Mouse (Mus musculus): ENCODE results near the gene Klf9. TPM values are rescaled to one million over a fixed set of nuclear protein-coding genes. Genes with fewer than 3 reads are reported as not detected.
A peak's percentile ranks its signal among the peaks of the same experiment; 100 is the strongest.

Gene Klf9
- total and polyA plus RNA-seq, 2 experiments from 2014 or later, result 10.5 to 19.1 TPM

DNA sequence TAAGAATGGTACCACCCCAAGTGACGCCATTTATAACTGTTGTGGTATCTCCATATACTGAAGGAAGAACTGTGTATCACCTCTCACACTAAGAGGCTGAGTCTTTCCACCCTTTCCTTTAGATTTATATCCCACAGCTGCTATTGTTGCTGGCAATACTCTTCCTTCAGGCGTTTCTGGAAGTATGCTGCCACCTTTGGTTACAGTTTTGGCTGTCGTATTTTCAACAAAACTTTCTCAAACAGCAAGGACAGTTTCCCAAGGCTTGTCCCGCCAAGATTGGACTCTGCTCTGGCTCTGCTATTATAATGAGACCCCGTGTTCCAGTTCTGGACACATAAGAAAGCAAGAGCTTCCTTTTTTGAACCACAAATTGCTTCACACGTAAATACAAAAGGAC lies 70.3 kb downstream of the Klf9 start:
- H3K27ac ChIP-seq, result no peak overlapping the region
- peak; percentile 26; the same call in 1 of the 2 replicates for TF ChIP-seq CTCF (IDR thresholded peaks at IDR 0.05; ENCODE audit: low read depth)
- H3K4me1 ChIP-seq (ENCODE audit: insufficient read depth, low read length), result no peaks in the 10 kb centered on the region
- peaks cover 9% of the 10 kb centered on the region; the same call in 1 of the 2 replicates for H3K36me3 ChIP-seq (ENCODE audit: insufficient read depth, low read length)
- ATAC-seq (no peak), DNase-seq (ENCODE audit: low spot score) (peak; percentile 24)
- no peaks in the 10 kb centered on the region for H3K9me3 ChIP-seq (ENCODE audit: low read length)
- H3K4me2 ChIP-seq (ENCODE audit: low read depth, low read length), result no peak overlapping the region
- 78% methylated on average over 6 of the region's 6 CpGs for WGBS
- no peak overlapping the region for H3K9ac ChIP-seq (replicated peaks; ENCODE audit: low read length)
- no peak overlapping the region for H3K4me3 ChIP-seq (ENCODE audit: low read length)
- no peaks in the 10 kb centered on the region for H3K27me3 ChIP-seq (ENCODE audit: insufficient read depth, low read length)

- Histone ChIP-seq H3K27me3 (ENCODE audit: insufficient read depth, low read length) (no peaks in the 10 kb centered on the region), H3K4me1 (ENCODE audit: insufficient read depth, low read length) (no peaks in the 10 kb centered on the region), H3K9ac (replicated peaks; ENCODE audit: low read length) (no peak overlapping the region), H3K27ac (no peak overlapping the region), H3K9me3 (ENCODE audit: low read length) (no peaks in the 10 kb centered on the region), H3K4me3 (ENCODE audit: low read length) (no peak overlapping the region), H3K4me2 (ENCODE audit: low read depth, low read length) (no peak overlapping the region), H3K36me3 (ENCODE audit: insufficient read depth, low read length) (peaks cover 18% of the 10 kb centered on the region)
- TF ChIP-seq CTCF (IDR thresholded peaks at IDR 0.05; ENCODE audit: low read depth), result no peak
- 71% methylated on average over 8 of the region's 8 CpGs for WGBS
- ATAC-seq, result no peak
- DNase-seq (ENCODE audit: low spot score), result no peak
These were observed 73.3 kb downstream of the Klf9 start for GRCm38 (mm10) chr19:23214326-23214725.

MicroRNAs encoded within 50 kb of the gene (microRNA counts, 519-probe panel; counts per million panel counts)
- not detected for microRNA mmu-miR-1192

Small RNAs within 50 kb of the gene (microRNA-seq; reads per million reads assigned to microRNA genes)
- 0 reads per million in 2 experiments for gene Mir1192

Other genes with a start within 250 kb of the Klf9 start
- gene Smc5, start 132.7 kb downstream of the Klf9 start, total RNA-seq (2014; rRNA removed), result 16.9 and 21.3 TPM in 2 replicates
- gene Smc5, start 132.7 kb downstream of the Klf9 start, polyA plus RNA-seq (2015; fragmentation: Nextera tagmentation; extraction: Ambion mirVana), result 21.4 and 23.2 TPM in 2 replicates